Mouse (Mus musculus): ENCODE results near the gene Sept9. TPM values are rescaled to one million over a fixed set of nuclear protein-coding genes. Genes with fewer than 3 reads are reported as not detected.

The Sept9 gene
- polyA plus RNA-seq, 1 experiment from 2014 or later, result 50.6 TPM

GRCm38 (mm10) chr11:117347256-117347655, 147.8 kb downstream of the Sept9 start:
- H3K27ac ChIP-seq, result no peak overlapping the region
- H3K4me2 ChIP-seq, result no peak overlapping the region
- ATAC-seq (replicated peaks; ENCODE audit: insufficient number of reproducible peaks, insufficient read depth, low FRiP score, low read depth), result no peak
- no peak overlapping the region for H3K9ac ChIP-seq
- H3K4me3 ChIP-seq, result no peak overlapping the region
- no peaks in the 10 kb centered on the region for H3K9me3 ChIP-seq (replicated peaks)
- H3K4me1 ChIP-seq (replicated peaks), result peaks cover 77% of the 10 kb centered on the region
- H3K27me3 ChIP-seq, result no peaks in the 10 kb centered on the region
- 87% methylated on average over 4 of the region's 4 CpGs for WGBS
- peaks cover 9% of the 10 kb centered on the region for H3K36me3 ChIP-seq

- Histone ChIP-seq H3K4me2 (no peak overlapping the region), H3K36me3 (peaks cover 19% of the 10 kb centered on the region), H3K27ac (peak overlapping the region; percentile 65), H3K9ac (no peak overlapping the region), H3K9me3 (replicated peaks) (no peaks in the 10 kb centered on the region), H3K27me3 (no peaks in the 10 kb centered on the region), H3K4me1 (replicated peaks) (peaks cover 71% of the 10 kb centered on the region), H3K4me3 (no peak overlapping the region)
- ATAC-seq (replicated peaks; ENCODE audit: insufficient number of reproducible peaks, insufficient read depth, low FRiP score, low read depth), result no peak; the same call in 1 of the 2 replicates
- WGBS, result 26% methylated on average over 10 of the region's 10 CpGs
These were observed 149.1 kb downstream of the Sept9 start for GRCm38 (mm10) chr11:117348429-117349103.

GRCm38 (mm10) chr11:117349429-117350363, 150.2 kb downstream of the Sept9 start:
- Histone ChIP-seq H3K27me3 (no peaks in the 10 kb centered on the region), H3K9ac (no peak overlapping the region), H3K9me3 (replicated peaks) (no peaks in the 10 kb centered on the region), H3K4me3 (no peak overlapping the region), H3K4me1 (replicated peaks) (peaks cover 64% of the 10 kb centered on the region), H3K27ac (peak overlapping the region; percentile 31), H3K4me2 (peak overlapping the region; percentile 22; the same call in 1 of the 2 replicates), H3K36me3 (peaks cover 28% of the 10 kb centered on the region)
- WGBS, result 48% methylated on average over 20 of the region's 20 CpGs
- no peak for ATAC-seq (replicated peaks; ENCODE audit: insufficient number of reproducible peaks, insufficient read depth, low FRiP score, low read depth)

- Histone ChIP-seq H3K27me3 (no peaks in the 10 kb centered on the region), H3K4me1 (replicated peaks) (peaks cover 55% of the 10 kb centered on the region), H3K4me2 (no peak overlapping the region; the same call in 1 of the 2 replicates), H3K36me3 (peaks cover 37% of the 10 kb centered on the region), H3K9ac (no peak overlapping the region), H3K9me3 (replicated peaks) (no peaks in the 10 kb centered on the region), H3K4me3 (no peak overlapping the region), H3K27ac (peak overlapping the region; percentile 31)
- no peak for ATAC-seq (replicated peaks; ENCODE audit: insufficient number of reproducible peaks, insufficient read depth, low FRiP score, low read depth)
- 70% methylated on average over 11 of the region's 11 CpGs for WGBS
These were observed 151.2 kb downstream of the Sept9 start for GRCm38 (mm10) chr11:117350462-117351222.

GRCm38 (mm10) chr11:117353126-117353525, 153.7 kb downstream of the Sept9 start:
- H3K9me3 ChIP-seq (replicated peaks), result no peaks in the 10 kb centered on the region
- H3K4me1 ChIP-seq (replicated peaks), result peaks cover 30% of the 10 kb centered on the region
- ATAC-seq (replicated peaks; ENCODE audit: insufficient number of reproducible peaks, insufficient read depth, low FRiP score, low read depth), result no peak
- peaks cover 59% of the 10 kb centered on the region for H3K36me3 ChIP-seq
- H3K4me2 ChIP-seq, result no peak overlapping the region
- no peak overlapping the region for H3K27ac ChIP-seq
- no peak overlapping the region for H3K9ac ChIP-seq
- 90% methylated on average over 11 of the region's 11 CpGs for WGBS
- no peak overlapping the region for H3K4me3 ChIP-seq
- H3K27me3 ChIP-seq, result no peaks in the 10 kb centered on the region

- peak; percentile 19; the same call in 1 of the 2 replicates for ATAC-seq (replicated peaks; ENCODE audit: insufficient number of reproducible peaks, insufficient read depth, low FRiP score, low read depth)
- H3K9ac ChIP-seq, result no peak overlapping the region
- 91% methylated on average over 4 of the region's 4 CpGs for WGBS
- H3K4me1 ChIP-seq (replicated peaks), result peaks cover 21% of the 10 kb centered on the region
- H3K9me3 ChIP-seq (replicated peaks), result no peaks in the 10 kb centered on the region
- 0 out of 2 replicates have a peak overlapping the region, but pooled peaks have one; percentile 42 for H3K27ac ChIP-seq
- H3K36me3 ChIP-seq, result peaks cover 63% of the 10 kb centered on the region
- H3K4me3 ChIP-seq, result no peak overlapping the region
- H3K4me2 ChIP-seq, result no peak overlapping the region
- H3K27me3 ChIP-seq, result no peaks in the 10 kb centered on the region
These were observed 154.6 kb downstream of the Sept9 start for GRCm38 (mm10) chr11:117354107-117354506.

GRCm38 (mm10) chr11:117356937-117357336, 157.5 kb downstream of the Sept9 start:
- ATAC-seq (replicated peaks; ENCODE audit: insufficient number of reproducible peaks, insufficient read depth, low FRiP score, low read depth), result no peak
- peaks cover 4% of the 10 kb centered on the region; the same call in 1 of the 2 replicates for H3K4me1 ChIP-seq (replicated peaks)
- H3K4me2 ChIP-seq, result no peak overlapping the region
- 68% methylated on average over 3 of the region's 3 CpGs for WGBS
- H3K9me3 ChIP-seq (replicated peaks), result no peaks in the 10 kb centered on the region
- H3K36me3 ChIP-seq, result peaks cover 75% of the 10 kb centered on the region
- no peak overlapping the region for H3K4me3 ChIP-seq
- H3K27me3 ChIP-seq, result no peaks in the 10 kb centered on the region
- H3K9ac ChIP-seq, result no peak overlapping the region
- H3K27ac ChIP-seq, result no peak overlapping the region

GRCm38 (mm10) chr11:117357916-117358639, 158.6 kb downstream of the Sept9 start:
- Histone ChIP-seq H3K9me3 (replicated peaks) (no peaks in the 10 kb centered on the region), H3K9ac (no peak overlapping the region), H3K27me3 (no peaks in the 10 kb centered on the region), H3K4me3 (no peak overlapping the region), H3K36me3 (peaks cover 72% of the 10 kb centered on the region), H3K27ac (no peak overlapping the region), H3K4me2 (no peak overlapping the region), H3K4me1 (replicated peaks) (peaks cover 4% of the 10 kb centered on the region; the same call in 1 of the 2 replicates)
- ATAC-seq (replicated peaks; ENCODE audit: insufficient number of reproducible peaks, insufficient read depth, low FRiP score, low read depth), result peak; percentile 52
- WGBS, result 39% methylated on average over 8 of the region's 8 CpGs

GRCm38 (mm10) chr11:117359161-117359560, 159.7 kb downstream of the Sept9 start:
- no peak for ATAC-seq (replicated peaks; ENCODE audit: insufficient number of reproducible peaks, insufficient read depth, low FRiP score, low read depth)
- Histone ChIP-seq H3K27ac (no peak overlapping the region), H3K9me3 (replicated peaks) (no peaks in the 10 kb centered on the region), H3K4me1 (replicated peaks) (peaks cover 2% of the 10 kb centered on the region; the same call in 1 of the 2 replicates), H3K4me2 (no peak overlapping the region), H3K27me3 (no peaks in the 10 kb centered on the region), H3K4me3 (no peak overlapping the region), H3K36me3 (peaks cover 66% of the 10 kb centered on the region), H3K9ac (no peak overlapping the region)
- 71% methylated on average over 10 of the region's 10 CpGs for WGBS

- 65% methylated on average over 5 of the region's 5 CpGs for WGBS
- H3K9ac ChIP-seq, result no peak overlapping the region
- H3K4me1 ChIP-seq (replicated peaks), result no peaks in the 10 kb centered on the region; the same call in 1 of the 2 replicates
- no peak overlapping the region for H3K4me2 ChIP-seq
- ATAC-seq (replicated peaks; ENCODE audit: insufficient number of reproducible peaks, insufficient read depth, low FRiP score, low read depth), result no peak
- no peaks in the 10 kb centered on the region for H3K9me3 ChIP-seq (replicated peaks)
- no peak overlapping the region for H3K4me3 ChIP-seq
- H3K27me3 ChIP-seq, result no peaks in the 10 kb centered on the region
- peaks cover 59% of the 10 kb centered on the region for H3K36me3 ChIP-seq
- H3K27ac ChIP-seq, result no peak overlapping the region
These were observed 160.4 kb downstream of the Sept9 start for GRCm38 (mm10) chr11:117359870-117360269.
